Mouse (Mus musculus): ENCODE data around the gene Nbas. TPM values are rescaled to one million over a fixed set of nuclear protein-coding genes. Genes with fewer than 3 reads are reported as not detected.

Gene Nbas
- polyA plus RNA-seq, 1 experiment: 10.5 TPM

DNA sequence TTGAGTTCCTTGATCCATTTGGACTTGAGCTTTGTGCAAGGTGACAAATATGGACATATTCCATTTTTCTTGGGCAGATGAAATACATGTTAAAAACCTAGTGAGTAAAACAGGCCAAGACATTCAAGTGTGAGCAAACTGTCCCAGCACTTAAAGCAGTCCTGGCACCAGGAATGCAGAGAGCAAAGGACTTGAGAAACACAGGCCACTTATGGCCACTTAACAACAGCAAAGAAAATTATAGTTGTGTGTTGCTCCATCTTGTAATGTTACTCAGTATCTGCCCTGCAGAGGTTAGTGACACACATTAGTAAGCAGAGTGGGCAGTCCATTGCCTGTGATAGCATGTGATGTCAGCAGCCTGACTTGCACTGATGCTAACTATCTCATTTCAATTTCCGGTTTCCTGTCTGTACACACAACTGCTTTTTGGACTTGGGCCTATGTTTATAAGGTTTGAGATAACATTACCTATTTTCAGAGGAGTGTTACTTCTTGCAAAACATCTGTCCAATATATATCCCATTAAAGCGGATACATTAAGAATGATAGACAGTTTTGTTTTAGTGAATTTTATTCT lies 176.6 kb downstream of the Nbas start:
- H3K79me3 ChIP-seq (ENCODE audit: low read depth): no peaks in the 10 kb centered on the region
- TF ChIP-seq FOSL1 (IDR thresholded peaks at IDR 0.05; ENCODE audit: insufficient read depth, low read length, poor library complexity, severe bottlenecking): no peak
- no peak for TF ChIP-seq MYOD1 (IDR thresholded peaks at IDR 0.05; ENCODE audit: control insufficient read depth, insufficient read length, low read depth)
- no peak for TF ChIP-seq MAX (IDR thresholded peaks at IDR 0.05)
- TF ChIP-seq CTCF (IDR thresholded peaks at IDR 0.05; ENCODE audit: control insufficient read depth, insufficient read depth, insufficient read length): no peak
- no peak overlapping the region for H3ac ChIP-seq (ENCODE audit: control insufficient read depth, insufficient read length, low read depth)
- H3K36me3 ChIP-seq (ENCODE audit: control insufficient read depth, insufficient read depth): peaks cover 4% of the 10 kb centered on the region
- no peaks in the 10 kb centered on the region for H3K79me2 ChIP-seq (ENCODE audit: control insufficient read depth, insufficient read depth)
- H3K4me3 ChIP-seq (ENCODE audit: insufficient read depth, poor library complexity, severe bottlenecking): no peak overlapping the region
- H3K27me3 ChIP-seq (ENCODE audit: control insufficient read depth, insufficient read depth, insufficient read length): no peaks in the 10 kb centered on the region

DNA sequence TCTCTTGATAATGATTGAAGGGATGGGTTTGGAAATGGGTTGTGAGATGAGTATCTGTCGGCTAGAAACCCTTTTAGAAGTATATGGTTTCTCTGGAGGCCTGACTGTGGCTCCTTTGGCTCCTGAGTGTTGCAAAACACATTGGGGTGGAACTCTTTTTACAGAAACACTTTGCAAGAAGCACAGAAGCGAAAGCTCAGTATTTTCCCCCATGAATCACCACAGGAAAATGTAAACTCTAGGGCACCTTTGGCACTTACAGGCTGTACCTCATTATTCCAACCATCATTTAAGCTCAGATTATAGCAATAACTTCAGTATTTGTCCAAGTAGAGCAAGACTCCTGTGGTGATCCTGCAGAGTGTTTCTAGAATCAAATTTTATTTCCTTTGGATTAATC lies 180.0 kb downstream of the Nbas start:
- Histone ChIP-seq H3K4me3 (ENCODE audit: insufficient read depth, poor library complexity, severe bottlenecking) (no peak overlapping the region), H3K27me3 (ENCODE audit: control insufficient read depth, insufficient read depth, insufficient read length) (no peaks in the 10 kb centered on the region), H3K79me3 (ENCODE audit: low read depth) (no peaks in the 10 kb centered on the region), H3K36me3 (ENCODE audit: control insufficient read depth, insufficient read depth) (peaks cover 4% of the 10 kb centered on the region), H3ac (ENCODE audit: control insufficient read depth, insufficient read length, low read depth) (no peak overlapping the region), H3K79me2 (ENCODE audit: control insufficient read depth, insufficient read depth) (no peaks in the 10 kb centered on the region)
- TF ChIP-seq MYOG (IDR thresholded peaks at IDR 0.05; ENCODE audit: control insufficient read depth, extremely low read depth, insufficient read length): no peak
- no peak for TF ChIP-seq MAX (IDR thresholded peaks at IDR 0.05)
- TF ChIP-seq MYOD1 (IDR thresholded peaks at IDR 0.05; ENCODE audit: control insufficient read depth, insufficient read length, low read depth): no peak
- TF ChIP-seq CEBPB (IDR thresholded peaks at IDR 0.05; ENCODE audit: low read depth): no peak

DNA sequence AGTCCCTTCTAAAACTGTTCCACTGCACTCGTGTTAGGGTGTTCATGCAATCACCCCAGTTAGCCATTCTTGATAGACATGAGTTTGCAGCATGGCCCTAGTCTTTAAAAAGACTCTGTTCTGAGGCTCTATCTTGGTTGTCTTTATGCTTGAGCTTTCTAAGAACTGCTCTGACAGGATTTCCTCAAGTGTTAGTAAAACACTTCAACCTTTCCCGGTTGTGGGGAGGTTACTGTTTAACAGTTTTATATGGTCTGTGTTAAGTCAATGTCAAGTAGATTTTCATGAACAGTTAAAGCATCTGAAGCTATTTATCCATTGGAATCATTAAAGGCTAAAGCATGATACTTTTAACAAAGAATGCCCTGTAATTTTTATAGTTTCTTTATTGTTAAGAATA lies 183.1 kb downstream of the Nbas start:
- no peaks in the 10 kb centered on the region for H3K79me2 ChIP-seq (ENCODE audit: control insufficient read depth, insufficient read depth)
- H3K79me3 ChIP-seq (ENCODE audit: low read depth): no peaks in the 10 kb centered on the region
- no peaks in the 10 kb centered on the region for H3K27me3 ChIP-seq (ENCODE audit: control insufficient read depth, insufficient read depth, insufficient read length)
- H3K36me3 ChIP-seq (ENCODE audit: control insufficient read depth, insufficient read depth): peaks cover 4% of the 10 kb centered on the region
- no peak overlapping the region for H3ac ChIP-seq (ENCODE audit: control insufficient read depth, insufficient read length, low read depth)
- H3K4me3 ChIP-seq (ENCODE audit: insufficient read depth, poor library complexity, severe bottlenecking): no peak overlapping the region
- no peak for TF ChIP-seq MAX (IDR thresholded peaks at IDR 0.05)
- TF ChIP-seq CEBPB (IDR thresholded peaks at IDR 0.05; ENCODE audit: low read depth): no peak
- TF ChIP-seq MYOG (IDR thresholded peaks at IDR 0.05; ENCODE audit: control insufficient read depth, extremely low read depth, insufficient read length): no peak
- no peak for TF ChIP-seq USF1 (IDR thresholded peaks at IDR 0.05; ENCODE audit: low read depth)
- no peak for TF ChIP-seq MYOD1 (IDR thresholded peaks at IDR 0.05; ENCODE audit: control insufficient read depth, insufficient read length, low read depth)
- no peak for TF ChIP-seq FOSL1 (IDR thresholded peaks at IDR 0.05; ENCODE audit: insufficient read depth, low read length, poor library complexity, severe bottlenecking)
- no peak for TF ChIP-seq CTCF (IDR thresholded peaks at IDR 0.05; ENCODE audit: control insufficient read depth, insufficient read depth, insufficient read length)

DNA sequence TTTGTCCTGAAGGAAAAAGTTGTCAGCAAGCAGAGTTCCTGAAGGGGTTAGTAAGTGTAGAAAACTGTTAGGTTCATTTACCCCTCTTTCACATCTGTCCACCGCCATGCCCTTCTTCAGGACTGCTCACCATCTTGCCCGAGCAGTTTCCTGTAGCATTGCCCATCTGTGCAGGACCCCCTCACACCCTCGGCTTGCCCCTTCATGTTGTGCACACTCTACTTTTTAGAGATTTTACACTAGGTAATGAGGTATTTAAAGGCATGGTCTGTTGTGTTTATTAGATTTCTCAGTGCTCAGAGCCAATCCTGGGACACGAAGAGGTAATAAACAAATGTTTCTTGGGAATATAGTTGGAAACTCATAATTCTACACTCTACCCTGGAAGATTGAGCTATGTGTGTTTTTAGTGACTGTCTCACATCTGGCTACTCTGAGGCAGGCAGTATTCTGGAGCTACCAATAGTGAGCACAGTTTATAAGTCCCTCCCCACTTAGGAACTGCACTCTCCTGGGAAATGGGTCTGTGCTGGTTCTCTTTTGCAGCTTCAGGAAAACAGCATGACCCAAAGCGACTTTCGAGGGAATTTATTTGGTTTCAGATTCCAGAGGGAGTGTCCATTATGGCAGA lies 191.4 kb downstream of the Nbas start:
- Histone ChIP-seq H3K4me3 (ENCODE audit: insufficient read depth, poor library complexity, severe bottlenecking) (no peak overlapping the region), H3K79me2 (ENCODE audit: control insufficient read depth, insufficient read depth) (no peaks in the 10 kb centered on the region), H3K27me3 (ENCODE audit: control insufficient read depth, insufficient read depth, insufficient read length) (no peaks in the 10 kb centered on the region), H3K79me3 (ENCODE audit: low read depth) (no peaks in the 10 kb centered on the region), H3K36me3 (ENCODE audit: control insufficient read depth, insufficient read depth) (no peaks in the 10 kb centered on the region), H3ac (ENCODE audit: control insufficient read depth, insufficient read length, low read depth) (no peak overlapping the region)
- TF ChIP-seq MAX (IDR thresholded peaks at IDR 0.05) (no peak), MYOD1 (IDR thresholded peaks at IDR 0.05; ENCODE audit: control insufficient read depth, insufficient read length, low read depth) (no peak), CTCF (IDR thresholded peaks at IDR 0.05; ENCODE audit: control insufficient read depth, insufficient read depth, insufficient read length) (no peak), MYOG (IDR thresholded peaks at IDR 0.05; ENCODE audit: control insufficient read depth, extremely low read depth, insufficient read length) (no peak), USF1 (IDR thresholded peaks at IDR 0.05; ENCODE audit: low read depth) (no peak), CEBPB (IDR thresholded peaks at IDR 0.05; ENCODE audit: low read depth) (no peak), FOSL1 (IDR thresholded peaks at IDR 0.05; ENCODE audit: insufficient read depth, low read length, poor library complexity, severe bottlenecking) (no peak)

DNA sequence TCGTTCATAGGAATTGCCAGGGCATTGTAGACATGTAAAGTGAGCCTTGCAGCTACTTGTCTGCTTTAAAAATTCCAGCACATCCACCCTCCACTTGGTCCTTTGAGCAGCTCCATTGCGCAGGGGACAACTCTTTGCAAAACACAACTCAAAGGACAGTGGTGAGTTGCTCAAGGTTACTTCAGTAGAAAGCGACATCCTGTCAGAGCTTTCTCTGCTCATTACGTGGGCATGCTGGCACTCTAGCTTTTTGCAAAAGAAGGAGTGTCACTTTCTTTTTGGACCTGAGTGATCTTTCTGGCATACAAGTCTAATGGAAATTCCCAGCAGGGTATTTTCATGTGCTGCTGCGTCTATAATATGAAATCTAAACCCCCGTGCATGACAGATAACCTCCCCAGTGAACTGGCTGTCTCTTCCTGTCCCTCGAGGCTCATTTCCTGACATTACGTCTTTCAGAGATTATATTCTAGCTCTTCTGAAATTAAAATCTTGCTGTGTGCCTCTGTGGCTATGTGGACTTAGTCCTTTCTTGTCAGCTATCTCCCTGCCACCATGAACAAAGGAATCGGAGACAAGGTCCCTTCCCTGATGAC lies 192.7 kb downstream of the Nbas start:
- Histone ChIP-seq H3K36me3 (ENCODE audit: control insufficient read depth, insufficient read depth) (no peaks in the 10 kb centered on the region), H3K79me2 (ENCODE audit: control insufficient read depth, insufficient read depth) (no peaks in the 10 kb centered on the region), H3K4me3 (ENCODE audit: insufficient read depth, poor library complexity, severe bottlenecking) (no peak overlapping the region), H3ac (ENCODE audit: control insufficient read depth, insufficient read length, low read depth) (no peak overlapping the region), H3K27me3 (ENCODE audit: control insufficient read depth, insufficient read depth, insufficient read length) (no peaks in the 10 kb centered on the region), H3K79me3 (ENCODE audit: low read depth) (no peaks in the 10 kb centered on the region)
- TF ChIP-seq USF1 (IDR thresholded peaks at IDR 0.05; ENCODE audit: low read depth) (no peak), MAX (IDR thresholded peaks at IDR 0.05) (no peak), CTCF (IDR thresholded peaks at IDR 0.05; ENCODE audit: control insufficient read depth, insufficient read depth, insufficient read length) (no peak), MYOG (IDR thresholded peaks at IDR 0.05; ENCODE audit: control insufficient read depth, extremely low read depth, insufficient read length) (no peak), CEBPB (IDR thresholded peaks at IDR 0.05; ENCODE audit: low read depth) (no peak), MYOD1 (IDR thresholded peaks at IDR 0.05; ENCODE audit: control insufficient read depth, insufficient read length, low read depth) (no peak), FOSL1 (IDR thresholded peaks at IDR 0.05; ENCODE audit: insufficient read depth, low read length, poor library complexity, severe bottlenecking) (no peak)

All from C2C12 (cell line).